Mouse (Mus musculus): ENCODE data around the gene Zfc3h1. TPM values are rescaled to one million over a fixed set of nuclear protein-coding genes. Genes with fewer than 3 reads are reported as not detected.

Gene Zfc3h1
- polyA plus RNA-seq, 1 experiment, result 25.6 TPM

- Histone ChIP-seq H3K4me1 (ENCODE audit: control insufficient read depth, insufficient read depth, low read length) (no peaks in the 10 kb centered on the region), H3K4me3 (replicated peaks; ENCODE audit: extremely low read depth, low read depth, low read length) (no peak overlapping the region)
- 64% methylated on average over 4 of the region's 4 CpGs for WGBS
- no peak for TF ChIP-seq CTCF (IDR thresholded peaks at IDR 0.05; ENCODE audit: insufficient read depth, low read length)
- TF ChIP-seq POLR2A (IDR thresholded peaks at IDR 0.05; ENCODE audit: borderline replicate concordance, extremely low read depth, low read depth, low read length), result no peak
- DNase-seq, result no peak
Measured at GRCm38 (mm10) chr10:115421976-115422375, 37.2 kb downstream of the Zfc3h1 start.

DNA sequence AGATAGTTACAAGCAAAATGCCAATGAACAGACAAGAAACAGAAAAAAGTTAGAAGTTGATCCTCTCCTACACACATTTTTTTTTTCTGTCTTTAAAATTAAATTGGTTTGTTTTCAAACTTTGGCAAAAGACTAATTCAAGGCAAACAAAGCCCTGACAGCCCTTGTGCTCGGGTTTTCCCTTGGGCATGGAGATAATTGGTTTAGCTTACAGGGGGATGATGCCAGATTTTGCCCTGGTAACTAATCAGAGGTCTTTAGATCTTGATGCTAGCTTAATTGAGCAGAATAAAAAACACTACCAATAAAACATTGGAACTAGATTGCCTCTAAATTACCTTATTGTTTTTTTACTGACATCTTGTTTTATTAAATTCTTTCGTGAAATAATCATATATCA lies 40.6 kb downstream of the Zfc3h1 start:
- no peak for TF ChIP-seq CTCF (IDR thresholded peaks at IDR 0.05; ENCODE audit: insufficient read depth, low read length)
- TF ChIP-seq POLR2A (IDR thresholded peaks at IDR 0.05; ENCODE audit: borderline replicate concordance, extremely low read depth, low read depth, low read length), result no peak
- DNase-seq, result no peak
- Histone ChIP-seq H3K4me3 (replicated peaks; ENCODE audit: extremely low read depth, low read depth, low read length) (no peak overlapping the region), H3K4me1 (ENCODE audit: control insufficient read depth, insufficient read depth, low read length) (no peaks in the 10 kb centered on the region)
- WGBS, result 82% methylated on average over 2 of the region's 2 CpGs

DNA sequence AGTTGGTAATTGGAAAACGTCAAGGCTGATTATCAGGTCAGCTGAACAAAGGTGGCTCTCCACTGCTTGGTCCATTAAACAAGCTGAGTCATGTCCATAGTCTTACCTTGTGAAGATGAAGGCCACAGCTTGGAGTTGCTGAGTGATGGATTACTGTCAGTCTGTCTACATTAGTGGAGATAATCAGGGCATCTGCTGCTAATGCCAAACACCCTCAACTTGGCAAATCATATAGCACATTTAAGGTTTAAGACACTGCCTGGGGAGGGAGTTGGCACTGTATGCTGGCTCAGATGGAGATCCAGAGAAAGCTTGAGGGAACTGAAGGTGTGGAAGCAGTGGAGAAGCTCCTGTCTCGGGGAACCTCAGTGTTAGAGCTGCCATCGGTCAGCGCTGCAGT lies 52.5 kb downstream of the Zfc3h1 start:
- 81% methylated on average over 4 of the region's 4 CpGs for WGBS
- no peaks in the 10 kb centered on the region for H3K4me1 ChIP-seq (ENCODE audit: control insufficient read depth, insufficient read depth, low read length)
- H3K4me3 ChIP-seq (replicated peaks; ENCODE audit: extremely low read depth, low read depth, low read length), result no peak overlapping the region
- DNase-seq, result no peak
- TF ChIP-seq CTCF (IDR thresholded peaks at IDR 0.05; ENCODE audit: insufficient read depth, low read length) (no peak), POLR2A (IDR thresholded peaks at IDR 0.05; ENCODE audit: borderline replicate concordance, extremely low read depth, low read depth, low read length) (no peak)

GRCm38 (mm10) chr10:115448614-115449013 lies 63.9 kb downstream of the Zfc3h1 start:
- no peak for TF ChIP-seq CTCF (IDR thresholded peaks at IDR 0.05; ENCODE audit: insufficient read depth, low read length)
- TF ChIP-seq POLR2A (IDR thresholded peaks at IDR 0.05; ENCODE audit: borderline replicate concordance, extremely low read depth, low read depth, low read length), result no peak
- Histone ChIP-seq H3K4me3 (replicated peaks; ENCODE audit: extremely low read depth, low read depth, low read length) (no peak overlapping the region), H3K4me1 (ENCODE audit: control insufficient read depth, insufficient read depth, low read length) (no peaks in the 10 kb centered on the region)
- DNase-seq, result no peak
- WGBS, result 90% methylated on average over 13 of the region's 13 CpGs

DNA sequence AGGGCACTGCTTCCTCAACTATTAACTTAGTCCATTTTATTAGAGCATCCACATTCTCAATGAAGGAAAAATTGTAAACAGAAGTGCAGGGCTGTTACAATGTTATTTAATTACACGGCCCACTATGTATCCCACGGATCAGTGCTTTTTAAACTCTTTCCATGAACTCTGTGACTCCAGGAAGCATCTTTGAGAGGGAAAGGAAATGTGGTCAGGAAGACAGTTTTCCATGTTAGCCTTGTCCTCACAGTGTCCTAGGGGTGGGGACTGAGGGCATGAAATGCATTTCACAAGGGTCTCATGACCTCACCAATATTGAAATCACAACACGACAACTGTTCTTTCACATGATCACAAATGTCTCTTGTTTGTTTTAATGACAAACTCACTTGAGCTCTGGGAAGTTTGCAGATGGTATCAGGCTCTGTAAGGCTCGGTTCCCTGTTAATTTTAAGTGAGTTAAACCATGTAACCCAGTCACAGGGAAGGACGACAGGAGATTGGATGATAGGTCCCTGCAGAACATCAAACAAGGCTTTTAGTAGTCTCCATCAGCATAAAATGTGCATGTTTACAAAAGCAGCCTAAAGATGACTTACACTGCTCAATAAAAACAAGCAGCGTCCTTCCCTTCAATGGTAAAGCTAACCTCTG lies 72.7 kb downstream of the Zfc3h1 start:
- 43% methylated on average over 6 of the region's 6 CpGs for WGBS
- Histone ChIP-seq H3K4me1 (ENCODE audit: control insufficient read depth, insufficient read depth, low read length) (no peaks in the 10 kb centered on the region), H3K4me3 (replicated peaks; ENCODE audit: extremely low read depth, low read depth, low read length) (no peak overlapping the region)
- TF ChIP-seq CTCF (IDR thresholded peaks at IDR 0.05; ENCODE audit: insufficient read depth, low read length) (no peak), POLR2A (IDR thresholded peaks at IDR 0.05; ENCODE audit: borderline replicate concordance, extremely low read depth, low read depth, low read length) (no peak)
- DNase-seq, result no peak

DNA sequence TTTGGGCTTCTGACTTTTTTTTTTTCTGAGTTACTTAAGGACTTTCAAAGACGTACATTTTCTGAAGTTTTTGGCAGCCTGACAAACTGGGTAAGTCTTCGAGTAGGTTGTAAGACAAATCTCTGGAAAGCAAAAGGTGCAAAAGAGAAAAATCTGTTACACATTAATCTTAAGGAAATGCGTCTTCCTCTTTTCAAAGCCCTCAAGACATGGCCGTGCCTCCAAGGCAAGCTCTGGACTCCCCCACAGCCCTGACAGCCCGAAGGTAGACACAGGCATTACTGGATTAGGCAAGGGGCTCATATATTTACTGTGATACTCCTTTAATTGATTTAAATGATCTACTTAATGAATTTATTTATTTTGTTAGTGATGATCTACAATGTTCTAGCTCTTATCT lies 77.9 kb downstream of the Zfc3h1 start:
- no peak for DNase-seq
- TF ChIP-seq POLR2A (IDR thresholded peaks at IDR 0.05; ENCODE audit: borderline replicate concordance, extremely low read depth, low read depth, low read length) (no peak), CTCF (IDR thresholded peaks at IDR 0.05; ENCODE audit: insufficient read depth, low read length) (no peak)
- H3K4me3 ChIP-seq (replicated peaks; ENCODE audit: extremely low read depth, low read depth, low read length), result no peak overlapping the region
- 44% methylated on average over 5 of the region's 5 CpGs for WGBS
- no peaks in the 10 kb centered on the region for H3K4me1 ChIP-seq (ENCODE audit: control insufficient read depth, insufficient read depth, low read length)

DNA sequence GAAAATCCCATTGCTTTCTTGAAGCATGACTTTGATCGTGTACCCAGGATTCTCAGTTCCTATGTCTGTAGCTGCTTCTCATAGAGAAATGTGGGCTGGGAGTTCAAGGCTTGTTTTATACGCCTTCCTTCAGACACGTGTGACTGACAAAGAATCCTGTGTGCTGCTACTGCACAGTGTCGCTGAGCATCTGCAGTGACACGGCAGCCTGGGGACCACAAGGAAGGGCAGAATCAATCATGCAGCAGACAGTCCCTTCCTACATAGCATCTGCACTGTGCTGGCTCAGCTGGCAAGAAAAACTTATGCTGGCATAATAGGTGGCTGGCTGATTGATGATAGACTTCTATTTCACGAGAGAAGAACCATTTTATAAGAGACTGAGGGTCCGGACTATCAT lies 80.3 kb downstream of the Zfc3h1 start:
- TF ChIP-seq CTCF (IDR thresholded peaks at IDR 0.05; ENCODE audit: insufficient read depth, low read length), result no peak
- no peak for TF ChIP-seq POLR2A (IDR thresholded peaks at IDR 0.05; ENCODE audit: borderline replicate concordance, extremely low read depth, low read depth, low read length)
- no peaks in the 10 kb centered on the region for H3K4me1 ChIP-seq (ENCODE audit: control insufficient read depth, insufficient read depth, low read length)
- no peak for DNase-seq
- H3K4me3 ChIP-seq (replicated peaks; ENCODE audit: extremely low read depth, low read depth, low read length), result no peak overlapping the region
- WGBS, result 47% methylated on average over 7 of the region's 7 CpGs

- no peak for TF ChIP-seq CTCF (IDR thresholded peaks at IDR 0.05; ENCODE audit: insufficient read depth, low read length)
- no peak for TF ChIP-seq POLR2A (IDR thresholded peaks at IDR 0.05; ENCODE audit: borderline replicate concordance, extremely low read depth, low read depth, low read length)
- H3K4me3 ChIP-seq (replicated peaks; ENCODE audit: extremely low read depth, low read depth, low read length), result no peak overlapping the region
- no peaks in the 10 kb centered on the region for H3K4me1 ChIP-seq (ENCODE audit: control insufficient read depth, insufficient read depth, low read length)
- 31% methylated on average over 6 of the region's 6 CpGs for WGBS
- no peak for DNase-seq
Measured at GRCm38 (mm10) chr10:115465778-115466177, 81.0 kb downstream of the Zfc3h1 start.

GRCm38 (mm10) chr10:115467985-115468384 lies 83.2 kb downstream of the Zfc3h1 start:
- no peak for TF ChIP-seq CTCF (IDR thresholded peaks at IDR 0.05; ENCODE audit: insufficient read depth, low read length)
- no peak for TF ChIP-seq POLR2A (IDR thresholded peaks at IDR 0.05; ENCODE audit: borderline replicate concordance, extremely low read depth, low read depth, low read length)
- WGBS, result 91% methylated on average over 8 of the region's 8 CpGs

GRCm38 (mm10) chr10:115468632-115469031 lies 83.9 kb downstream of the Zfc3h1 start:
- TF ChIP-seq CTCF (IDR thresholded peaks at IDR 0.05; ENCODE audit: insufficient read depth, low read length), result no peak
- no peak for DNase-seq
- WGBS, result 71% methylated on average over 7 of the region's 7 CpGs
- H3K4me1 ChIP-seq (ENCODE audit: control insufficient read depth, insufficient read depth, low read length), result no peaks in the 10 kb centered on the region
- H3K4me3 ChIP-seq (replicated peaks; ENCODE audit: extremely low read depth, low read depth, low read length), result no peak overlapping the region

More at GRCm38 (mm10) chr10:115467985-115468384, 83.2 kb downstream of the Zfc3h1 start:
- H3K4me1 ChIP-seq (ENCODE audit: control insufficient read depth, insufficient read depth, low read length), result no peaks in the 10 kb centered on the region
- no peak overlapping the region for H3K4me3 ChIP-seq (replicated peaks; ENCODE audit: extremely low read depth, low read depth, low read length)
- no peak for DNase-seq

Data from lung, adult 2 months (tissue).